Mouse (Mus musculus) C2C12 (cell line): Measurements from ENCODE around the gene Map6.
A peak's percentile ranks its signal among the peaks of the same experiment; 100 is the strongest.

Source experiments
- CEBPB ChIP-seq: IDR thresholded peaks from one replicate; pipeline ENCODE4 v1.6.1; 2011; ENCODE audit warnings: low read depth, mild to moderate bottlenecking, control low read depth, moderate library complexity
- CTCF ChIP-seq: IDR thresholded peaks from one replicate; pipeline ENCODE4 v1.5.1; 2011; ENCODE audit not compliant: control insufficient read depth, insufficient read depth, insufficient read length
- MAX ChIP-seq: IDR thresholded peaks from one replicate; pipeline ENCODE4 v1.6.1; 2011; ENCODE audit warnings: mild to moderate bottlenecking, control low read depth
- MYOD1 ChIP-seq: IDR thresholded peaks from one replicate; pipeline ENCODE4 v1.6.1; 2011; ENCODE audit warnings: low read depth; ENCODE audit not compliant: control insufficient read depth, insufficient read length
- MYOG ChIP-seq: IDR thresholded peaks from one replicate; pipeline ENCODE4 v1.6.1; 2011; ENCODE audit not compliant: control insufficient read depth, insufficient read length; ENCODE audit errors: extremely low read depth
- USF1 ChIP-seq: IDR thresholded peaks from one replicate; pipeline ENCODE4 v1.6.1; 2011; ENCODE audit warnings: low read depth, mild to moderate bottlenecking, control low read depth, moderate library complexity

DNA sequence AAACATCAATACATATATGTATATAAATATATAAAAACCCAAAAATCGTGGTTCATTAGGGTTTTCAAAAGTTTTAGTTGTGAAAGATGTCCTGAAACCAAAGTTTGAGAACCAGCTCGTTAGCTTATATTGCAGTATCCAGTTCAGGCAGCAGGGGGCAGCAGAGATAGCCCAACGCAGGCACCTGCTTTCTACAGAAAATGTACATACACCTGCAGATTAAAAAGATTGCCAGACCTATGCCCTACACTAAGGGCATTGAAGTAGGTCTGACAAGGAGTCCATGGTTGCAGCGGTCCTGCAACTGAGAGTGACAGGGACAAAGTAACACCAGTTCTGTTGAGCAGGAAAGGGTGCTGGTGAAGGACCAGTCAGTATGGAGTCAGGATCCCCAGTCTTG is 108.2 kb downstream of the Map6 start:
- TF ChIP-seq CTCF (peak; percentile 18), USF1 (no peak), CEBPB (no peak), MYOD1 (no peak), MAX (no peak), MYOG (no peak)
